Mouse (Mus musculus): ENCODE data around the gene Gm9844.
"Not testable (repeated sequence)": the region's sequence is repeated elsewhere in the genome, so short reads cannot be mapped to it uniquely, and the experiment has no call there.

Gm9844 gene

GRCm38 (mm10) chr7:24869532-24870165 is 7.6 kb downstream of the Gm9844 start, which contains the start of the genes Lypd4 and Dmrtc2:
Lypd4 (minus strand) TSS chr7:24869941.
Dmrtc2 (plus strand) TSS chr7:24870057.
- no peak for DNase-seq

GRCm38 (mm10) chr7:24877588-24877987 is 15.6 kb downstream of the Gm9844 start:
- no peak for DNase-seq

- no peak for DNase-seq
Measured at GRCm38 (mm10) chr7:24879620-24880019, 17.6 kb downstream of the Gm9844 start.

GRCm38 (mm10) chr7:24882416-24883199 is 20.6 kb downstream of the Gm9844 start:
- no peak for DNase-seq

GRCm38 (mm10) chr7:24883896-24884692 is 22.1 kb downstream of the Gm9844 start, which contains the start of gene Rps19:
Rps19 (plus strand) TSS chr7:24884371.
- peak; percentile 98 to 99 for DNase-seq

- no peak for DNase-seq
Measured at GRCm38 (mm10) chr7:24884693-24885291, 22.8 kb downstream of the Gm9844 start.

- DNase-seq, result no peak
Measured at GRCm38 (mm10) chr7:24885468-24886307, 23.7 kb downstream of the Gm9844 start.

GRCm38 (mm10) chr7:24886308-24886633 is 24.3 kb downstream of the Gm9844 start:
- no peak for DNase-seq

- DNase-seq, result no peak
Measured at GRCm38 (mm10) chr7:24887096-24887495, 25.1 kb downstream of the Gm9844 start.

GRCm38 (mm10) chr7:24889431-24890220 is 27.6 kb downstream of the Gm9844 start:
- DNase-seq, result no peak

GRCm38 (mm10) chr7:24890281-24891216 is 28.5 kb downstream of the Gm9844 start:
- DNase-seq, result peak; percentile 81 to 82

- no peak for DNase-seq
Measured at GRCm38 (mm10) chr7:24891241-24892124, 29.5 kb downstream of the Gm9844 start.

- DNase-seq, result no peak
Measured at GRCm38 (mm10) chr7:24892125-24892583, 30.1 kb downstream of the Gm9844 start.

- not testable (repeated sequence) for DNase-seq
Measured at GRCm38 (mm10) chr7:24895749-24896148, 33.7 kb downstream of the Gm9844 start.

GRCm38 (mm10) chr7:24896269-24896668 is 34.3 kb downstream of the Gm9844 start:
- DNase-seq, result peak; percentile 55 to 62

- DNase-seq, result peak; percentile 92 to 95
Measured at GRCm38 (mm10) chr7:24897224-24897623, 35.2 kb downstream of the Gm9844 start, which contains the start of gene Cd79a. Cd79a (plus strand) TSS chr7:24897381.

- no peak for DNase-seq
Measured at GRCm38 (mm10) chr7:24897959-24898358, 35.9 kb downstream of the Gm9844 start.

GRCm38 (mm10) chr7:24901114-24901513 is 39.1 kb downstream of the Gm9844 start:
- DNase-seq, result peak; percentile 33 to 39

GRCm38 (mm10) chr7:24901842-24902241 is 39.8 kb downstream of the Gm9844 start:
- peak; percentile 67 to 70 for DNase-seq
